Mouse (Mus musculus) retina, postnatal 7 days (tissue): ENCODE measurements around the gene Olfr105-ps.

Source experiments
- DNase-seq: peaks from one replicate; pipeline ENCODE4 v3.0.0-alpha.2; 2012; ENCODE audit warnings: low read depth, low spot score

Olfr105-ps gene

GRCm38 (mm10) chr17:37378733-37379132 is at the start of gene Olfr105-ps:
Olfr105-ps (plus strand) TSS chr17:37379033.
- no peak for DNase-seq

GRCm38 (mm10) chr17:37339598-37339997 is 39.2 kb upstream of the Olfr105-ps start, which contains the start of gene Olfr103:
Olfr103 (minus strand) TSS chr17:37339698.
- no peak for DNase-seq

DNA sequence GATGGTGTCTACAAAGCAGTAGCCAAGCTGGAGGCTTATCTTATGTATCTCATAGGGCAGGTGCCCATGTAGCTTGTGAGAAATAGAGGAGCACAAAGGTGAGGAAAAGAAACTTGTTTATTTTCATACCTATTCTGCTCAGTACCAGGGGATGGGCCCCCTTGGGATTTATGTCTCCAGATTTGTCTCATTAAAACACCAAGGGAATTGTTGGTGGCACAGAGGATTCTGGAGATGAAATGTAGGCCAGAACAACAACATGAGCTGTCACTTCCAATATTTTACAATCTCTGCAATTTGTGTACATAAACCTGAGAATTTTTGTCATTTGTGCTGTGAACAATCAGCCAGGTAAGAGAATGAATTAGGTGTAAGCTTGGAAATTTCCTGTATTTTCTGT is 19.6 kb upstream of the Olfr105-ps start, which contains the start of gene Olfr104-ps:
Gene Olfr104-ps, plus strand, starts transcription at position 301 of the 400 bp plus-strand sequence.
- no peak for DNase-seq

DNA sequence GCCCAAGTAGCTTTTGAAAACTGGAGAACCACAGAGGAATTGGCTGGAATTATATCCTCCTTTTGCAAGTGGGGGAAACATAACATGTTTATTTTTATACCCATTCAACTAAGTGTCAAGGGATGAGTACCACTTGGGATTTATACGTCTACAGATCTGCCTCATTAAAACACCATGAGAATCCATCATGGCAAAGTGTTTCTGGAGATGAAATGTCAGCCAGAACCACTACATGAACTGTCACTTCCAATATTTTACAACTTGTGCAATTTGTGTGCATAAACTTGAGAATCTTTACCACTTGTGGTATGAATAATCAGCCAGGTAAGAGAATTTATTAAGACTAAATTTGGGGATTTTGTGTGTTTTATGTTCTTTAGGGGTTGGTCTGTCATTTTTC is 11.3 kb downstream of the Olfr105-ps start, which contains the start of gene Olfr106-ps:
Gene Olfr106-ps, plus strand, starts transcription at position 301 of the 400 bp plus-strand sequence.
- no peak for DNase-seq

DNA sequence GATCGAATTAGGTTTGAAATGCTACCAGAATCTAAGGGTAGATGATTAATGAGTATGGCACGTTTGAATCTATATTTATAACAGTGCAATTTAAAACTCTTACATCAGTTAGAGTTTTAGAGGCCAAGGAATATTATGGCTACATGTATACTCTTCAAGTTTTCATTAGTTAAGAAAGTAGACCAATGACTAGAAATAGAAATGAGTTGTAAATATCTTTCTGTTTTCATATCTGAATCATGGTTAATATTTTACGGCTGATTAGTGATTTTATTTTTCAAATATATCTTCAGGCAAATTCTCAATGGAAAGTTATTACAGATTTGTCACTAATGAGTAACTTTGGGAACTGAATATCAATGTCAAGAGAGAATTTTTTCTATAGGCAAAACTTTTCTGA is 20.1 kb downstream of the Olfr105-ps start, which contains the start of gene Olfr107:
Gene Olfr107, plus strand, starts transcription at position 301 of the 400 bp plus-strand sequence.
- DNase-seq = no peak

- DNase-seq = no peak
These were observed 34.5 kb downstream of the Olfr105-ps start for GRCm38 (mm10) chr17:37413380-37413779.
